Mouse (Mus musculus) limb, embryonic 14.5 days (tissue): Measurements from ENCODE around the gene Plekhs1. TPM values are rescaled to one million over a fixed set of nuclear protein-coding genes. Genes with fewer than 3 reads are reported as not detected.
"Not testable (repeated sequence)": the region's sequence is repeated elsewhere in the genome, so short reads cannot be mapped to it uniquely, and the experiment has no call there.

Experiments
- ATAC-seq: fragments of 200-750 bp; cut with Nextera tagmentation; 2 replicates; pipeline ENCODE4 v1.8.0; 2017; ENCODE audit warnings: low read depth, moderate number of reproducible peaks, moderate TSS enrichment; ENCODE audit not compliant: low FRiP score
- DNase-seq: peaks from one replicate; pipeline ENCODE4 v3.0.0-alpha.2; 2015; ENCODE audit warnings: low spot score
- H3K27ac ChIP-seq: fragments of 300-500 bp; sonication (generic); replicated peaks from 2 replicates; pipeline ENCODE4 v1.5.1; 2014; ENCODE audit warnings: low read depth, mild to moderate bottlenecking, low read length, moderate library complexity, mixed read lengths
- H3K27me3 ChIP-seq: fragments of 300-500 bp; sonication (generic); 2 replicates; pipeline ENCODE4 v1.6.1; 2014; ENCODE audit warnings: low read length, mixed read lengths; ENCODE audit not compliant: control insufficient read depth, insufficient read depth
- H3K36me3 ChIP-seq: fragments of 300-500 bp; sonication (generic); 2 replicates; pipeline ENCODE4 v1.6.1; 2014; ENCODE audit warnings: mild to moderate bottlenecking, low read length, moderate library complexity, mixed read lengths; ENCODE audit not compliant: control insufficient read depth, insufficient read depth
- H3K4me1 ChIP-seq: fragments of 300-500 bp; sonication (generic); 2 replicates; pipeline ENCODE4 v1.6.1; 2014; ENCODE audit warnings: antibody characterized with exemption, low read length, mixed read lengths; ENCODE audit not compliant: control insufficient read depth, insufficient read depth
- H3K4me2 ChIP-seq: fragments of 300-500 bp; sonication (generic); replicated peaks from 2 replicates; pipeline ENCODE4 v1.6.1; 2014; ENCODE audit warnings: low read depth, mild to moderate bottlenecking, low read length, moderate library complexity; ENCODE audit not compliant: severe bottlenecking
- H3K4me3 ChIP-seq: fragments of 300-500 bp; sonication (generic); replicated peaks from 2 replicates; pipeline ENCODE4 v1.5.1; 2014; ENCODE audit warnings: low read length
- H3K9ac ChIP-seq: fragments of 300-500 bp; sonication (generic); 2 replicates; pipeline ENCODE4 v1.6.1; 2014; ENCODE audit warnings: mild to moderate bottlenecking, low read depth, low read length, moderate library complexity; ENCODE audit not compliant: severe bottlenecking
- H3K9me3 ChIP-seq: fragments of 300-500 bp; sonication (generic); 2 replicates; pipeline ENCODE4 v1.6.1; 2016; ENCODE audit warnings: low read length; ENCODE audit not compliant: control insufficient read depth
- POLR2A ChIP-seq: fragments of 200-500 bp; IDR thresholded peaks from 2 replicates; pipeline ENCODE4 v1.8.0; 2012; ENCODE audit warnings: inconsistent platforms, mild to moderate bottlenecking, moderate library complexity, borderline replicate concordance; ENCODE audit not compliant: insufficient read depth, insufficient read length; ENCODE audit errors: extremely low read depth
- WGBS: fragments of 180-500 bp; shearing (Covaris S2); extraction: QIAGEN DNeasy Blood & Tissue Kit; methylation state at CpG from one replicate; pipeline ENCODE4 v1.1.7; 2014; 5-methylcytosine and 5-hydroxymethylcytosine counted together
- polyA plus RNA-seq, 2 experiments: library from polyadenylated mRNA; depleted of rRNA in 1 of 2; stranded (reverse) in 1 of 2; unstranded in 1 of 2; fragments of >200 nt; fragmentation: Nextera tagmentation in 1 of 2; extraction: Ambion mirVana in 1 of 2; gene quantifications; 2 replicates each; pipeline versions ENCODE4 v1.2.1 to v1.2.3; 2012 to 2014

The Plekhs1 gene
- polyA plus RNA-seq, 2 experiments: 0.26 TPM; not detected in 1

DNA sequence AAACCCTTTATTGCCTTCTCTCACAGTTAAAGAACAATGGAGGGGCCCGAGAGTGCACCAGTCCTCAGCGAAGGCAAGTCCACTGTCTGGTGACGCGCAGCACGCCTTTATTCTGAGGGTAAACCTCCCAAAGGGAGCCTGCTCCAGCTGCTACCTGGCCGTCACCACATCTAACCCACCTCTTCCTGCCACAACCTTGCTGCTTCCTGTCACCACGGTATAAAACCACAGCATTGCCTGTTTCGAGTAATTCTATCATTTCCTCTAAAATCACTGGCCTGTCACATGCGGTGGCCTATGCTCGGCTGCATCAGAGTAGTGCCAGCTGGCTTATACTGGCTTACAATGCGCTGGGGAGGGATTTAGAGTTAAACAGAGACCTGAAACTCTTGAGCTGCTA lies 69.1 kb downstream of the Plekhs1 start:
- WGBS: no CpG with 5 or more reads among the region's 11 CpGs
- not testable (repeated sequence) for H3K36me3 ChIP-seq, H3K4me2 ChIP-seq, H3K4me3 ChIP-seq, H3K27ac ChIP-seq, H3K4me1 ChIP-seq, ATAC-seq, H3K27me3 ChIP-seq, DNase-seq, H3K9ac ChIP-seq, H3K9me3 ChIP-seq

DNA sequence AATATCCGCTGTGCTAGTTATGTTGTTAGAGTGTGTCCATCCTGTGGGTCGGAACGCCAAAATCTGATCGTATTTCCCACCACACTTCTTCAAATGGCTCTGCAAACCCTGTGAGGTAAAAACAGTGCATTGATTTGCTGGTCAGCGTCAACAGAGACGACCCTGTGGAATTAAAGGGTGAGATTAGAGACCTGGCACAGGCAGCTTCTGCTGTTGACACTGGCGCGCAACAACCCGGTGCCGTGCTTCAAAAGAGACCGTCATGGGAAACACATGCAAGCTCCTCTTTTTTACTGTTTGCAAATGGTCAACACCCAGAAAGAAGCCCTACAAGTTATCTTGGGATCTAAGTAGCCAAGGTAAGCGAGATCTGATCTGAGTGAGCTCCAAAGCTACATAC lies 69.8 kb downstream of the Plekhs1 start:
- TF ChIP-seq POLR2A: no peak
- H3K36me3 ChIP-seq: peaks cover 8% of the 10 kb centered on the region; the same call in 1 of the 2 replicates
- H3K4me2 ChIP-seq: no peak overlapping the region
- 89% methylated on average over 12 of the region's 12 CpGs for WGBS
- DNase-seq: no peak
- no peaks in the 10 kb centered on the region for H3K9me3 ChIP-seq
- H3K4me3 ChIP-seq: no peak overlapping the region
- no peak overlapping the region for H3K27ac ChIP-seq
- no peak for ATAC-seq
- no peaks in the 10 kb centered on the region for H3K27me3 ChIP-seq
- H3K4me1 ChIP-seq: no peaks in the 10 kb centered on the region
- no peak overlapping the region for H3K9ac ChIP-seq

DNA sequence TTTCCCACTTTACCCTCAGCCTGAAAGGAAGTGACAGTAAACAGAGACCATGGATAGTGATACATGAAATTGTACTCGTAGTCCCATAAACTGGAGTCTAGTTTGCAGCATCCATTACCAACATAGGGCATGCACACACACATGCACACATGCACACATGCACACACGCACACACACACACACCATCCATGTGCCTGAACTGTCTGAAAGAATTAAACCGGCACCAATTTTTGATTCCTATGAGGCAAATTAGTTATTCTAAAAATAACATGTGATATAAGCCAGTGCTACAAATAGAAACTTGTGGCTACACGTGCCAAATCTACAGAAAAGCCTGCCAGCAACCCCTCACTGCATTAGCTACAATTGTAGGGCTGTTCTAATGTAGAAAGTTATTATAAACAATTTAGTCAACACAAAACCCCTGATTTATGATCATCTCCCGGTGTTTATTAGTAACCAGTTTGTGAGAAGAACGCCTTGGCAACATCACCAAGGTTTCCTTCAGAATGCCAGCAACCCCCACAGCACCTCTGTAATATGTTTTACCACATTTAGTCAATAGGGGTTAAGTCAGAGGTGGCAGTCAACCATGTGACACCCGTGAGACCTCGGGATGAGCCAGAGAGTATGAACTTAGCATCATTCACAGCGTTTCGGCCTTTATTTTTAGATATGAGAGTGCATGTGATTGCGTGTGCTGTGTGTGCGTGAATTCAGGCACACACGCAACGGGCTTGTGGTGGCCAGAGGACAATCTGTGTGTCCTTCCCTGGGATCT lies 72.0 kb downstream of the Plekhs1 start:
- Histone ChIP-seq H3K9ac (no peak overlapping the region), H3K4me3 (no peak overlapping the region), H3K9me3 (no peaks in the 10 kb centered on the region), H3K36me3 (peaks cover 25% of the 10 kb centered on the region; the same call in 1 of the 2 replicates), H3K27ac (no peak overlapping the region), H3K4me2 (no peak overlapping the region), H3K4me1 (no peaks in the 10 kb centered on the region), H3K27me3 (no peaks in the 10 kb centered on the region)
- ATAC-seq (no peak), DNase-seq (no peak)
- 86% methylated on average over 14 of the region's 14 CpGs for WGBS
- TF ChIP-seq POLR2A: no peak

DNA sequence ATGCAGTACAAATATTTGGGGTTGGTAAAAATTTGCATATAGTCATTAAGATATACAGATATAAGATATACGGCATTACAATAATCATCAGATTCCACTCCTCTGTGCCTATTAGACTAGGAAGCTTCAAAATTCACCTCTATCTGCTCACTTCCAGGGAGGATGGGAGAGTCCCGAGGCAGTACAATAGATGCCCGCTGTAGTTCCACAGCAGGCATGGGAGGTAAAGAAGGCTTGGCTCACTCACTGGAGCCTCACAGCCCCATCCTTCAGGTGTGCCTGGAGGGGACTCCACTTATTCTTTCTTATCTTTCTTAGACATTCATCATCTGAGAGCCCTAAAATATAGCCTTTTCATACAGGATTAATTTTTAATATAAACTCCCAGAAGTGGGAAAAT lies 72.9 kb downstream of the Plekhs1 start:
- 93% methylated on average over 3 of the region's 3 CpGs for WGBS
- no peak for TF ChIP-seq POLR2A
- no peaks in the 10 kb centered on the region for H3K4me1 ChIP-seq
- no peaks in the 10 kb centered on the region for H3K27me3 ChIP-seq
- no peak overlapping the region for H3K4me3 ChIP-seq
- no peaks in the 10 kb centered on the region for H3K9me3 ChIP-seq
- H3K4me2 ChIP-seq: no peak overlapping the region
- H3K27ac ChIP-seq: no peak overlapping the region
- peaks cover 25% of the 10 kb centered on the region; the same call in 1 of the 2 replicates for H3K36me3 ChIP-seq
- H3K9ac ChIP-seq: no peak overlapping the region
- DNase-seq: no peak
- no peak for ATAC-seq

DNA sequence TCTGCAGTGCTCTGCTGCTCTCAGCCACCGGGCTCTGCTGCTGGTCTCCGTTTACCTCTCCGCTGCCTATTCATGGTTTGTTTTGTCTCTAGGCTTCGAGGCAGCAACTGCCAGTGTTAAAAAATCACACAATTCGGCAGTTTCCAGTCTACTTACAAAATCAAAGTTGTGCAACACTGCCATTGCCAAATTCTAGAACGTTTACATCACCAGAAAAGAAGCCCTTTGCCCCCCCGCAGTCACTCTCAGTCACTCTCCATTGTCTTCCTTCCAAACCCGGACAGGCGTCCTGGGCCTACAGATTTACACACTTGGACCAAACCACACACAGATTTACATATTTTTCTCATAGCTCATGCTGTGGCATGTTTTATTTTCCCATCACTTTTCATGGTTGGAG lies 73.6 kb downstream of the Plekhs1 start:
- no peak for ATAC-seq
- no peak for TF ChIP-seq POLR2A
- Histone ChIP-seq H3K4me3 (no peak overlapping the region), H3K36me3 (peaks cover 25% of the 10 kb centered on the region), H3K4me1 (no peaks in the 10 kb centered on the region), H3K9me3 (no peaks in the 10 kb centered on the region), H3K27ac (no peak overlapping the region), H3K4me2 (no peak overlapping the region), H3K27me3 (no peaks in the 10 kb centered on the region), H3K9ac (no peak overlapping the region; the same call in 1 of the 2 replicates)
- no peak for DNase-seq
- WGBS: 84% methylated on average over 9 of the region's 9 CpGs
